Mouse (Mus musculus): Measurements from ENCODE around the gene Pdzrn3. TPM values are rescaled to one million over a fixed set of nuclear protein-coding genes. Genes with fewer than 3 reads are reported as not detected.

The Pdzrn3 gene
- polyA plus RNA-seq, 1 experiment from 2014 or later = 9.9 TPM

GRCm38 (mm10) chr6:101268266-101268665 is 109.4 kb downstream of the Pdzrn3 start:
- Histone ChIP-seq H3K27ac (no peak overlapping the region), H3K4me1 (peaks cover 70% of the 10 kb centered on the region)

GRCm38 (mm10) chr6:101266787-101267186 is 110.9 kb downstream of the Pdzrn3 start:
- H3K27ac ChIP-seq = no peak overlapping the region
- no peak overlapping the region for H3K4me3 ChIP-seq (replicated peaks)
- H3K4me2 ChIP-seq = no peak overlapping the region
- H3K9ac ChIP-seq = no peak overlapping the region
- ATAC-seq (replicated peaks; ENCODE audit: low FRiP score) = peak; percentile 61
- H3K4me1 ChIP-seq = peaks cover 63% of the 10 kb centered on the region
- H3K36me3 ChIP-seq = no peaks in the 10 kb centered on the region
- no peaks in the 10 kb centered on the region for H3K9me3 ChIP-seq (replicated peaks)
- WGBS = 7% methylated on average over 1 of the region's 1 CpGs
- H3K27me3 ChIP-seq = peaks cover 10% of the 10 kb centered on the region; the same call in 1 of the 2 replicates

More at GRCm38 (mm10) chr6:101268266-101268665, 109.4 kb downstream of the Pdzrn3 start:
- WGBS = 48% methylated on average over 1 of the region's 1 CpGs
- Histone ChIP-seq H3K9me3 (replicated peaks) (no peaks in the 10 kb centered on the region), H3K36me3 (no peaks in the 10 kb centered on the region), H3K27me3 (0 out of 2 replicates have a peak, but pooled peaks cover 7% of the 10 kb centered on the region), H3K4me2 (no peak overlapping the region), H3K9ac (no peak overlapping the region), H3K4me3 (replicated peaks) (no peak overlapping the region)
- ATAC-seq (replicated peaks; ENCODE audit: low FRiP score) = no peak

- Histone ChIP-seq H3K27me3 (peaks cover 3% of the 10 kb centered on the region; the same call in 1 of the 2 replicates), H3K4me2 (no peak overlapping the region), H3K9ac (no peak overlapping the region), H3K9me3 (replicated peaks) (no peaks in the 10 kb centered on the region), H3K36me3 (no peaks in the 10 kb centered on the region), H3K27ac (no peak overlapping the region), H3K4me1 (peaks cover 32% of the 10 kb centered on the region), H3K4me3 (replicated peaks) (no peak overlapping the region)
- ATAC-seq (replicated peaks; ENCODE audit: low FRiP score) = no peak
- WGBS = 29% methylated on average over 4 of the region's 4 CpGs
Observed at GRCm38 (mm10) chr6:101263544-101263943, 114.2 kb downstream of the Pdzrn3 start.

- Histone ChIP-seq H3K27ac (no peak overlapping the region), H3K36me3 (no peaks in the 10 kb centered on the region), H3K4me2 (no peak overlapping the region), H3K4me3 (replicated peaks) (no peak overlapping the region), H3K4me1 (peaks cover 13% of the 10 kb centered on the region), H3K9ac (no peak overlapping the region), H3K9me3 (replicated peaks) (no peaks in the 10 kb centered on the region), H3K27me3 (peaks cover 3% of the 10 kb centered on the region; the same call in 1 of the 2 replicates)
- no peak for ATAC-seq (replicated peaks; ENCODE audit: low FRiP score)
- WGBS = 9% methylated on average over 4 of the region's 4 CpGs
Observed at GRCm38 (mm10) chr6:101261513-101261912, 116.2 kb downstream of the Pdzrn3 start.

GRCm38 (mm10) chr6:101259411-101259810 is 118.3 kb downstream of the Pdzrn3 start:
- no peaks in the 10 kb centered on the region for H3K36me3 ChIP-seq
- H3K9ac ChIP-seq = no peak overlapping the region
- H3K4me1 ChIP-seq = peaks cover 10% of the 10 kb centered on the region; the same call in 1 of the 2 replicates
- no peak overlapping the region for H3K4me3 ChIP-seq (replicated peaks)
- H3K27ac ChIP-seq = no peak overlapping the region
- ATAC-seq (replicated peaks; ENCODE audit: low FRiP score) = no peak
- no peak overlapping the region for H3K4me2 ChIP-seq
- peaks cover 3% of the 10 kb centered on the region; the same call in 1 of the 2 replicates for H3K27me3 ChIP-seq
- no peaks in the 10 kb centered on the region for H3K9me3 ChIP-seq (replicated peaks)
- WGBS = 84% methylated on average over 5 of the region's 5 CpGs

- WGBS = 90% methylated on average over 6 of the region's 6 CpGs
- H3K27me3 ChIP-seq = no peaks in the 10 kb centered on the region
- no peak overlapping the region for H3K9ac ChIP-seq
- H3K4me3 ChIP-seq (replicated peaks) = no peak overlapping the region
- H3K27ac ChIP-seq = no peak overlapping the region
- no peaks in the 10 kb centered on the region for H3K36me3 ChIP-seq
- no peaks in the 10 kb centered on the region for H3K9me3 ChIP-seq (replicated peaks)
- no peak for ATAC-seq (replicated peaks; ENCODE audit: low FRiP score)
- H3K4me2 ChIP-seq = no peak overlapping the region
- peaks cover 17% of the 10 kb centered on the region for H3K4me1 ChIP-seq
Observed at GRCm38 (mm10) chr6:101257418-101257817, 120.3 kb downstream of the Pdzrn3 start.

GRCm38 (mm10) chr6:101254652-101255051 is 123.0 kb downstream of the Pdzrn3 start:
- no peaks in the 10 kb centered on the region for H3K9me3 ChIP-seq (replicated peaks)
- no peak overlapping the region for H3K4me2 ChIP-seq
- H3K4me1 ChIP-seq = peaks cover 42% of the 10 kb centered on the region
- H3K9ac ChIP-seq = no peak overlapping the region
- H3K4me3 ChIP-seq (replicated peaks) = no peak overlapping the region
- H3K27ac ChIP-seq = no peak overlapping the region
- ATAC-seq (replicated peaks; ENCODE audit: low FRiP score) = no peak
- H3K27me3 ChIP-seq = no peaks in the 10 kb centered on the region
- H3K36me3 ChIP-seq = no peaks in the 10 kb centered on the region
- 19% methylated on average over 4 of the region's 4 CpGs for WGBS

GRCm38 (mm10) chr6:101251916-101252603 is 125.6 kb downstream of the Pdzrn3 start:
- Histone ChIP-seq H3K36me3 (no peaks in the 10 kb centered on the region), H3K4me1 (peaks cover 47% of the 10 kb centered on the region), H3K9ac (no peak overlapping the region), H3K27me3 (no peaks in the 10 kb centered on the region), H3K4me3 (replicated peaks) (no peak overlapping the region), H3K4me2 (no peak overlapping the region), H3K9me3 (replicated peaks) (no peaks in the 10 kb centered on the region), H3K27ac (peak overlapping the region; percentile 68; the same call in 1 of the 2 replicates)
- ATAC-seq (replicated peaks; ENCODE audit: low FRiP score) = no peak
- WGBS = 59% methylated on average over 12 of the region's 12 CpGs

GRCm38 (mm10) chr6:101251160-101251559 is 126.5 kb downstream of the Pdzrn3 start:
- Histone ChIP-seq H3K4me3 (replicated peaks) (no peak overlapping the region), H3K9ac (no peak overlapping the region), H3K27ac (peak overlapping the region; percentile 68), H3K36me3 (no peaks in the 10 kb centered on the region), H3K4me1 (peaks cover 47% of the 10 kb centered on the region), H3K4me2 (no peak overlapping the region), H3K9me3 (replicated peaks) (no peaks in the 10 kb centered on the region), H3K27me3 (no peaks in the 10 kb centered on the region)
- ATAC-seq (replicated peaks; ENCODE audit: low FRiP score) = peak; percentile 67
- 36% methylated on average over 5 of the region's 5 CpGs for WGBS

- Histone ChIP-seq H3K4me3 (replicated peaks) (no peak overlapping the region), H3K4me2 (no peak overlapping the region), H3K36me3 (no peaks in the 10 kb centered on the region), H3K27ac (no peak overlapping the region), H3K9ac (no peak overlapping the region), H3K9me3 (replicated peaks) (no peaks in the 10 kb centered on the region), H3K4me1 (peaks cover 35% of the 10 kb centered on the region), H3K27me3 (no peaks in the 10 kb centered on the region)
- ATAC-seq (replicated peaks; ENCODE audit: low FRiP score) = no peak
- WGBS = 90% methylated on average over 4 of the region's 4 CpGs
Observed at GRCm38 (mm10) chr6:101246137-101246536, 131.6 kb downstream of the Pdzrn3 start.

- no peaks in the 10 kb centered on the region for H3K27me3 ChIP-seq
- no peaks in the 10 kb centered on the region for H3K9me3 ChIP-seq (replicated peaks)
- no peak overlapping the region for H3K4me3 ChIP-seq (replicated peaks)
- no peak overlapping the region for H3K4me2 ChIP-seq
- H3K27ac ChIP-seq = no peak overlapping the region
- no peaks in the 10 kb centered on the region for H3K36me3 ChIP-seq
- no peak overlapping the region for H3K9ac ChIP-seq
- H3K4me1 ChIP-seq = peaks cover 23% of the 10 kb centered on the region
- WGBS = 66% methylated on average over 3 of the region's 3 CpGs
- ATAC-seq (replicated peaks; ENCODE audit: low FRiP score) = no peak
Observed at GRCm38 (mm10) chr6:101244355-101244754, 133.3 kb downstream of the Pdzrn3 start.

GRCm38 (mm10) chr6:101243189-101243815 is 134.4 kb downstream of the Pdzrn3 start:
- no peak overlapping the region for H3K4me3 ChIP-seq (replicated peaks)
- H3K27ac ChIP-seq = 0 out of 2 replicates have a peak overlapping the region, but pooled peaks have one; percentile 37
- peaks cover 18% of the 10 kb centered on the region for H3K4me1 ChIP-seq
- H3K9me3 ChIP-seq (replicated peaks) = no peaks in the 10 kb centered on the region
- H3K4me2 ChIP-seq = no peak overlapping the region
- no peaks in the 10 kb centered on the region for H3K36me3 ChIP-seq
- peak; percentile 94 for ATAC-seq (replicated peaks; ENCODE audit: low FRiP score)
- no peaks in the 10 kb centered on the region for H3K27me3 ChIP-seq
- H3K9ac ChIP-seq = no peak overlapping the region
- WGBS = 42% methylated on average over 7 of the region's 7 CpGs
